Mouse (Mus musculus): ENCODE data around the gene Siglech. TPM values are rescaled to one million over a fixed set of nuclear protein-coding genes. Genes with fewer than 3 reads are reported as not detected.
A peak's percentile ranks its signal among the peaks of the same experiment; 100 is the strongest.
"Not testable (repeated sequence)": the region's sequence is repeated elsewhere in the genome, so short reads cannot be mapped to it uniquely, and the experiment has no call there.

Gene Siglech
- polyA plus RNA-seq, 1 experiment: 0.56 TPM

DNA sequence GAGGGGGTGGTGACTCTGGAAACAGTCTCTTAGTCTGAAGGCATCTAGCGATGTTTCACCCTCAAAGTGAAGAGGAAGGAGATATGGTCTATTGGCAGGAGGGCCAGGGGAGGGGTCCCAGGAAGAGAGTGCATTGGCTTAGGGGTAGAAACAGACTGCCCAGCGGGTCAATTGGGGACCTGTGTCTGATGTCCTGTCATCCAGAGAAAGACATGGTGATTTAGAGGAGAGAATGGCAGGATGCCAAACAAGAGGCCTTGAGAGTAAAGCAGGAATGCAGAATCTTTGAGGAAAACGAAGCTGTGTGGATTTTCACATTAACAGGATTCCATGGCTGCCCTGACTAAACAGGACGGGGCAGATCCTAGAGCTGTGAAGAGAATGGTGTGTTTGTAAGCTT, 12.0 kb downstream of the Siglech start:
- Histone ChIP-seq H3K4me1 (ENCODE audit: control insufficient read depth, insufficient read depth, low read length) (peaks cover 45% of the 10 kb centered on the region), H3K4me3 (ENCODE audit: insufficient read depth, low read length) (no peak overlapping the region), H3K27ac (ENCODE audit: insufficient read depth, low read depth, low read length) (no peak overlapping the region)
- TF ChIP-seq POLR2A (IDR thresholded peaks at IDR 0.05; ENCODE audit: borderline replicate concordance, low read depth, low read length) (no peak), CTCF (IDR thresholded peaks at IDR 0.05; ENCODE audit: low read depth, low read length) (no peak)

DNA sequence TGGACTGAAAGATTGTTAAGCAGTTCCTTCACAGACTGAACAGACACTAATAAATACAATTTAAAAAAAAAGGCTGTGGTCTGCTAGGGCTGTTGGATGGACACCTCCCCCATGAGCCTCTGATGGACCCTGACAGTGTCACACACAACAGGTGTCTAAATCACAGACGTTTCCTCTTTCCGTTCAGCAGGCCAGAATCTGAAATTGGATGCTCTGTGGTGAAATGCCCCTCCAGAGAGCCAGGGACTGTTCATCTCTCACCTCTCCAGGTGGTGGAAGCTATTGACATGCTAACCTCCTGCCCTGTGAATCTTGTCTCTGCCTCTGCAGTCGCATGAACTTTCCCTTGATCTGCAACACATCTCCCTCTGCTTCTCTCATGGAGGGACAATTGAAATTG, 14.5 kb downstream of the Siglech start:
- TF ChIP-seq POLR2A (IDR thresholded peaks at IDR 0.05; ENCODE audit: borderline replicate concordance, low read depth, low read length): no peak
- TF ChIP-seq CTCF (IDR thresholded peaks at IDR 0.05; ENCODE audit: low read depth, low read length): no peak
- no peak overlapping the region for H3K4me3 ChIP-seq (ENCODE audit: insufficient read depth, low read length)

DNA sequence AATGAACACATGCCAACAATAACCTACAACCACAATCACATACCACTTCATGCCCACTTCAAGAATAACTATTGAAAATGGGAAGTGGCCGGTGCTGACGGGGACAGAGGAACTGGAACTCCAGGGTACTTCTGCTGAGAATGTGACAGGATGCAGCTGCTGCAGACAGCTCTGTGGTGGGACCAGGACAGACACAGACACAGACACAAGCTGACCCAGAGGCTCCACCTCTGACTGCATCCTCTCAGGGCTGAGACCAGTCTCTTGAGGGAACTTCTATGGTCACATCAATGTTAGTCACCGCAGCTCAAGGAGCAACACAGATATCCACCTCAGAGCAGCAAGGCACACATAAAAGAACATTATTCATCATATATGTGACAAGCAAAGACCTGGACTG, 16.6 kb downstream of the Siglech start:
- H3K27ac ChIP-seq (ENCODE audit: insufficient read depth, low read depth, low read length): peak overlapping the region; percentile 89
- TF ChIP-seq POLR2A (IDR thresholded peaks at IDR 0.05; ENCODE audit: borderline replicate concordance, low read depth, low read length): no peak
- no peak for TF ChIP-seq CTCF (IDR thresholded peaks at IDR 0.05; ENCODE audit: low read depth, low read length)
- H3K4me1 ChIP-seq (ENCODE audit: control insufficient read depth, insufficient read depth, low read length): peaks cover 47% of the 10 kb centered on the region
- H3K4me3 ChIP-seq (ENCODE audit: insufficient read depth, low read length): no peak overlapping the region

More for the DNA sequence above, 14.5 kb downstream of the Siglech start:
- Histone ChIP-seq H3K4me1 (ENCODE audit: control insufficient read depth, insufficient read depth, low read length) (peaks cover 47% of the 10 kb centered on the region), H3K27ac (ENCODE audit: insufficient read depth, low read depth, low read length) (no peak overlapping the region)

DNA sequence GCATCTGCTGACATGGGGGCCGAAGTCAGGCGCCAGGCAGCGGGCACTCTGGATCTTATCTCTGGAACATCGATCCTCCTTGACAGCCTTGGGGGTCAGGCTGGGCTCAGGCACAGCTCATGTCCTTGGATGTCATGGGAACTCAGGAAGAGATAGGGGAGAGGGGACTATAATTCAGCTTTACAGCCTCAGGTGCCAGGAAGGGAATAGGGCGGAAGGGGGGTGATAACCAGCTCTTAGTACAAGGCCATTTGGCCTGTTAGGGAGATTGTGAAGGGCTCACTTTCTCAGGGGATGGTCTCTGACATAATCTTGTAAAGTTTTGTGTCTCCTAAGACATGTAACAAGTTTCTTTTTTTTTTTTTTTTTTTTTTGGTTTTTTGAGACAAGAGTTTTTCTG, 22.6 kb downstream of the Siglech start:
- not testable (repeated sequence) for H3K4me3 ChIP-seq (ENCODE audit: insufficient read depth, low read length); H3K27ac ChIP-seq (ENCODE audit: insufficient read depth, low read depth, low read length)
- H3K4me1 ChIP-seq (ENCODE audit: control insufficient read depth, insufficient read depth, low read length): peaks cover 22% of the 10 kb centered on the region

DNA sequence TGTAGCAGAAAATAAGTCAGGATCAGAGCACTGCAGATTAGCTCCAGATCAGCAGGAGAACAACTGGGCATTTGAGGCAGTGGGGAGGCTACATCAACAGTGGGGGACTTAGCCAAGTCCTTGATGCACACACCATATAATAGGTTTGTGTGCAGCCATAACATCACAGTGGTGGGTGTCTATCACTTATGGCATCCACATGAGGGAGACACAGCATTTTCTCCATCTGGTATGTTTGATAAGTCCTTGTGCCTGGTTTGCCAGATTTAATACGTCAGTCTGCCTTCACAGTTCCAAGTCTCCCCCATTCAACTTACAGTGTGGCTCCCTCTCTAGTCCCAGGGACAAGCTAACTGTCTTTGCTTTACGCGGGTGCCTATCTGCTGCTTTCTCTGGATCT, 24.3 kb downstream of the Siglech start:
- H3K4me1 ChIP-seq (ENCODE audit: control insufficient read depth, insufficient read depth, low read length): peaks cover 9% of the 10 kb centered on the region
- TF ChIP-seq CTCF (IDR thresholded peaks at IDR 0.05; ENCODE audit: low read depth, low read length) (no peak), POLR2A (IDR thresholded peaks at IDR 0.05; ENCODE audit: borderline replicate concordance, low read depth, low read length) (no peak)
- no peak overlapping the region for H3K4me3 ChIP-seq (ENCODE audit: insufficient read depth, low read length)
- no peak overlapping the region for H3K27ac ChIP-seq (ENCODE audit: insufficient read depth, low read depth, low read length)

DNA sequence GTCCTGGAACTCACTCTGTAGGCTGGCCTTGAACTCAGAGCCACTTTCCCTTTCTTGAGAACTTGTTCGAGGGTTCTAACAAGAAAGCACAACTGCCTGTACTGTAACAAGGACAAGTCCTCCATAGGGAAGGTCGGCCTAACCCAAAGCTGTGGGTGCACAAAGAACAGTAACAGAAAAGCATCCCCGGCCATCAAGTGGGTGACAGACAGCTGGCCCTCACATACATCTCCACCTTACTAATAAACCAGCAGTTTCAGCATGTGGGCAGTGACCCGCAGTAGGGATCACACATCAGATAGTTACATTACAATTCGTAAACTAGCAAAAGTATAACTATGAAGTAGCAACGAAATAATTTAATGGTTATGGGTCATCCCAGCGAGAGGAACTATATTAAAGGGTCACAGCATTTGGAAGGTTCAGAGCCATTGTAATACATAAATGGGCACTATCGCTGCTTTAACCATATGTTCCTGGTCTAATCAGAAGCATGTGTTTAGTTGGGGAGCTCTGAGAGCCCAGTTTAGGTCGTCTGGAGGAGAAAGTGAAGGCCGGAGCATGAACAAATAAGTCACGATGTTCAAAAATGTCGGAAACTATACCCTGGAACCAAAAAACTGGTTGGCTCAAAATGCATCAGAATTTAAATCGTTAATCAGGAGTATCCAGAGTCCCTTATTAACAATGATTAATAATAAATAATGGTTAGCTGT, 25.4 kb downstream of the Siglech start:
- no peak for TF ChIP-seq POLR2A (IDR thresholded peaks at IDR 0.05; ENCODE audit: borderline replicate concordance, low read depth, low read length)
- TF ChIP-seq CTCF (IDR thresholded peaks at IDR 0.05; ENCODE audit: low read depth, low read length): no peak
- Histone ChIP-seq H3K27ac (ENCODE audit: insufficient read depth, low read depth, low read length) (peak overlapping the region; percentile 44), H3K4me3 (ENCODE audit: insufficient read depth, low read length) (peak overlapping the region; percentile 79)

DNA sequence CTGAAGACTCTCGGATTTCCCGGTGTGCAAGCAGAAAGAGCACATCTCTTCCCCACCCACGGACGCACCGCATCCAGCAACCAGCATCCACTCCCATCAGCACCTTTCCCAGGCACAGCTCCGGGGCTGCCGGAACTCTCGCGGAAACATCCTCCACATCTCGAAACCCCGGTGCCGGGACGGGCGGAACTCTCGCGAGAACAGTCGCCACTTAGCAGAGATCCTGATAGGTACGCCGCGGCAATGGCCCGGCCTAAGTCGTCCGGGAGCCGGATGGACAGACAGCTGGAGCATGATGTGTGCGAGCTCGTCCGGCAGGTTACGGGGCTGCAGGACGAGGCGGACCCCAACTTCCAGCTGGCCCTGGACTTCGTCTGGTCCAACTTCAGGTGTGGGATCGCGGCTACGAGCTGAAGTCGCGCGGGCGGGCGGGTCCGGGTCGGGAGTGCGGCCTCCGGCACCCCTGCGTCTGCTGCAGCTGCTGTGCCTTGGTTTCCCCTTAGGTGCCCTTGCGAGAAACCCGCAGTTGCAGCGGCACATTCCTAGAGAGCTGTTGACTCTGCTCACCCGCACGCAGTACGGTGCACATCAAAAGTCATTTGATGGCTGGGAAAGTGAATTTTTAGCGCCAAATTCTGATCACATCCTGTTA, 26.1 kb downstream of the Siglech start, which contains the start of gene Tubgcp5:
Gene Tubgcp5 (plus strand): TSS at position 203 of the 652 bp plus-strand sequence.
- peak within 1 kb of the TSS; percentile 67 for H3K27ac ChIP-seq (ENCODE audit: insufficient read depth, low read depth, low read length)
- peaks cover 6% of the 10 kb centered on the region for H3K4me1 ChIP-seq (ENCODE audit: control insufficient read depth, insufficient read depth, low read length)
- TF ChIP-seq CTCF (IDR thresholded peaks at IDR 0.05; ENCODE audit: low read depth, low read length): no peak
- peak; percentile 4; the same call in 1 of the 2 replicates for TF ChIP-seq POLR2A (IDR thresholded peaks at IDR 0.05; ENCODE audit: borderline replicate concordance, low read depth, low read length)
- peak within 1 kb of the TSS; percentile 79 for H3K4me3 ChIP-seq (ENCODE audit: insufficient read depth, low read length)

More for the DNA sequence above, 25.4 kb downstream of the Siglech start:
- H3K4me1 ChIP-seq (ENCODE audit: control insufficient read depth, insufficient read depth, low read length): peaks cover 6% of the 10 kb centered on the region

DNA sequence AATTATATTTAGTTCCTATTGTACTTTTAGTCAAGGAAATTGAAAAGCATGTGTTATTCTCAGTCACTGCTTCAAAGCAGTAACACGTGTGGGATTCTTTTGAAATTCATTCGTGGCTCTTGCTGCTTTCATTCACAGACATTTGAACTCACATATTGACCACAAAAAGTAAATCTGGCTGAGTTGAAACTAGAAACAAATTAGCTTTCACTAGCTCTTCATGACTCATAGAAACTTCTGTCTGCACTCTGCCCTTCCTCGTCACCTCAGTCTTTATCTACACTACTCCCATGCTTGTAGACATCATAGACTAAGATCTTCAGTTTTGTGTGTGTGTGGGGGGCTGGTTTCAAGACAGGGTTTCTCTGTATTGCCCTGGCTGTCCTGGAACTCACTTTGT, 32.0 kb downstream of the Siglech start:
- TF ChIP-seq POLR2A (IDR thresholded peaks at IDR 0.05; ENCODE audit: borderline replicate concordance, low read depth, low read length) (no peak), CTCF (IDR thresholded peaks at IDR 0.05; ENCODE audit: low read depth, low read length) (no peak)
- H3K27ac ChIP-seq (ENCODE audit: insufficient read depth, low read depth, low read length): no peak overlapping the region
- 0 out of 2 replicates have a peak, but pooled peaks cover 3% of the 10 kb centered on the region for H3K4me1 ChIP-seq (ENCODE audit: control insufficient read depth, insufficient read depth, low read length)
- no peak overlapping the region for H3K4me3 ChIP-seq (ENCODE audit: insufficient read depth, low read length)

DNA sequence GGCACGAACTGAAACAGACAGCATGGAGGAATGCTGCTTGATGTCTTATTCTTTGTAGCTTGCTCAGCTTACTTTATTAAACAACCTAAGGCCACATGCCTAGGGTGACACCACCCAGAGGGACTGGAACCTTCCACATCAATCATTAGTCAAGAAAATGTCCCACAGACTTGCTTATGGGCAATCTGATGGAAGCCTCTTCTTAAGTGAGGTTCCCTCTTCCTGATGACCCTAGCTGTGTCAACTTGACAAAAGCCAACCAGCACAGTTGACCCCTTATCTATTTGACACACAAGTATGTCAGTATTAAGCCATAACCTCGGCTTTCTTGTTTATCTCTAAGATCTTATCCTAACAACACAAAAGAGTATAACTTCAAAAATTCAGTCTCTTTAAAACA, 42.0 kb downstream of the Siglech start:
- Histone ChIP-seq H3K27ac (ENCODE audit: insufficient read depth, low read depth, low read length) (no peak overlapping the region), H3K4me3 (ENCODE audit: insufficient read depth, low read length) (no peak overlapping the region), H3K4me1 (ENCODE audit: control insufficient read depth, insufficient read depth, low read length) (no peaks in the 10 kb centered on the region)
- TF ChIP-seq POLR2A (IDR thresholded peaks at IDR 0.05; ENCODE audit: borderline replicate concordance, low read depth, low read length): no peak

DNA sequence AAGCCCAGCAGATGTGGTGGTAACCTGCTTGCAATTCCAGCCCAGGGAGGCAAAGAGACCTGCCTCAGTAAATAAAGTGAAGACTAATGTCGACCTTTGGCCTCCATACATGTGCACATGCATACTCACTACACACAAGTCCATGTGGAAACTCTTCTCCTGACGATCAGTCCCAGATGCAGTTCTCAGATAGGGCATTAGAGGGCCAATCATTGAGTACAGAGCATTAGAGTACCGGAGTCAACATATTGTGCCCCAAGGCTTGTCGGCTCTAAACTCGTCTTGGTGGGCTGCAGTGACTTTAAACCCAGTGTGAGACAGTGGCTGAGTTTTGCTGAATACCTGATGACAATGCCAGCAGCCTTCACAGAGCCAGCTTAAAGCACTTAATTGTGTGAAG, 56.5 kb downstream of the Siglech start:
- no peaks in the 10 kb centered on the region for H3K4me1 ChIP-seq (ENCODE audit: control insufficient read depth, insufficient read depth, low read length)

More for the DNA sequence above, 56.5 kb downstream of the Siglech start:
- Histone ChIP-seq H3K27ac (ENCODE audit: insufficient read depth, low read depth, low read length) (no peak overlapping the region), H3K4me3 (ENCODE audit: insufficient read depth, low read length) (no peak overlapping the region)
- no peak for TF ChIP-seq CTCF (IDR thresholded peaks at IDR 0.05; ENCODE audit: low read depth, low read length)
- no peak for TF ChIP-seq POLR2A (IDR thresholded peaks at IDR 0.05; ENCODE audit: borderline replicate concordance, low read depth, low read length)

Data from bone marrow macrophage, adult 2 months (primary cell).